Mouse (Mus musculus): ENCODE results near the gene Csnk2b. TPM values are rescaled to one million over a fixed set of nuclear protein-coding genes. Genes with fewer than 3 reads are reported as not detected.
"Not testable (repeated sequence)": the region's sequence is repeated elsewhere in the genome, so short reads cannot be mapped to it uniquely, and the experiment has no call there.

Gene Csnk2b
- polyA plus RNA-seq, 1 experiment: 358 TPM

DNA sequence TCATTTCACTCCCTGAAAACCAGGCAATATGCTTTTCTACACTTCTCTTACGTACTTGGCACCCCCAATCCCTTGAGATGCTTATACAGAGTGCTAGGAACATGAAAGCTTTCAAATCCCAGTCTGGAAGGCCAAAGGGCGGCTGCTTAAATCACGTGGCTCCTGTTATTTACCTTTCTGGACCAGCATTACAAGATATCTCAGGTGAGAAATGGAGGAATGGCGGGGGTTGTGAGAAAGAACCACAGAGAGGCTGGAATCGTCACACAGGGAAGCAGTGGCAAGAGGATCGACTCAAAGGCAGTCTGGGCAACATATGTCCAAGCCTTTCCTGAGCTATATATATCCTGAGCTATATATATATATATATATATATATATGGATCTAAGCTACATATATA, 3.7 kb upstream of the Csnk2b start:
- WGBS: 11% methylated on average over 6 of the region's 6 CpGs
- no peak for DNase-seq (ENCODE audit: low read depth, low spot score)

DNA sequence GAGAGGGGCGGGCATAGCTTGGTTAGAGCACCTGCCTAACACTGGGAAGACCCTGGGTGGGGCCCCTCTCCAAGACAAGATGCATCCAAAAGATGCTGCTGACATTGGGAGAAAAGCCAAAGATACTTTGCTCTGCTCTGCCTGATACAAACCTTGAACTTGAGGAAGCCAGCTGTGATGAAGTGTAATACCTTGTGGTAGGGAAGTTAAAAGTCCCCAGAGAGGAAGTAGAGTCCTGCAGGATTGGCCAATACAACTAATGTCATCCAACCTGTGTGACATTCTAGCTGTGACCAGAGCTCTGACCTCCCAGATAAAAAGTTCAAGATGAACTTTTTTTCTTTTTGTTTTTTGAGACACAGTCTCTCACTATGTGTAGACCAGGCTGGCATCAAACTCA, 3.2 kb upstream of the Csnk2b start:
- no peak for DNase-seq (ENCODE audit: low read depth, low spot score)
- WGBS: 86% methylated on average over 1 of the region's 1 CpGs

DNA sequence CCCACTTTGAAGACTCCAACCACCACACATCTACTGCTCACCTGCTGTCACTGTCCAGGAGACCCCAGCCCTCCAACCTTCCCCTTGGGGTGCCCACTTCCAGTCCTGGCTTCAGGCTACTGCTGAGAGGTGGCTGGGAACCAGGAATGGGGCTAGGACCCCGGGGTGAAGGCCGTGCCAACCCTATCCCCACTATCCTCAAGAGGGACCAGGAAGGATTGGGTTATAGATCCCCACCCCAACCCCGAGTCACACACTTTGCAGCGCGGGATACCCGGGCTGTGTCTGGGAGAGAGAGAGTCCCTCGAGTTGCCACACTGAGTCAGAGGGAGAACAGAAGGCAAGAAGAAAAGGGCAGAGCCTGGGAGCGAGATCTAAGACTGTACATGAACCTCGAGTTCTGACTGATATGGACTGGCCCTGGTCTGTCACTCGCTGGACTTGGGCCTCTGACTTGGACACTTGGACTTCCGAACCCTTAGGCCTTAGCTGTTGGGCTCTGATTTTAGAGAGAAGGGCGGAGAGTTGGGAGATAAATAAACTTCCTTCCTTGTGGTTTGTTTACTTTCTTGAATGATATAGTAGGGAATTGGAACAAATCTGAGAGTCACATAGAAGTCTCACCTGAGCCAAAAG, 2.5 kb upstream of the Csnk2b start:
- WGBS: 50% methylated on average over 12 of the region's 12 CpGs
- DNase-seq (ENCODE audit: low read depth, low spot score): not testable (repeated sequence)

DNA sequence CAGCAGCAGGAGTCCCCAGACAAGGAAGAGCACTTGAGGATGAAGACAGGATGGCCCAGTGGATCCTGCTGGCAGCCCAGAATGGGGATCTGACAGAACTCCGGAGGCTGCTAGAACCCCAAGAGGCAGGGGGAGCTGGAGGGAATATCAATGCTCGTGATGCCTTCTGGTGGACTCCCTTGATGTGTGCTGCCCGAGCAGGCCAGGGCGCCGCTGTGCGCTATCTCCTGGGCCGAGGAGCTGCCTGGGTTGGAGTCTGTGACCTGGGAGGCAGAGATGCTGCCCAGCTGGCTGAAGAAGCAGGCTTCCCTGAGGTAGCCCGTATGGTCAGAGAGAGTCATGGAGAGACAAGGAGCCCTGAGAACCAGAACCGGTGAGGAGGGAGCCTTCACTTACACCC, 1.4 kb upstream of the Csnk2b start:
- 89% methylated on average over 9 of the region's 9 CpGs for WGBS

DNA sequence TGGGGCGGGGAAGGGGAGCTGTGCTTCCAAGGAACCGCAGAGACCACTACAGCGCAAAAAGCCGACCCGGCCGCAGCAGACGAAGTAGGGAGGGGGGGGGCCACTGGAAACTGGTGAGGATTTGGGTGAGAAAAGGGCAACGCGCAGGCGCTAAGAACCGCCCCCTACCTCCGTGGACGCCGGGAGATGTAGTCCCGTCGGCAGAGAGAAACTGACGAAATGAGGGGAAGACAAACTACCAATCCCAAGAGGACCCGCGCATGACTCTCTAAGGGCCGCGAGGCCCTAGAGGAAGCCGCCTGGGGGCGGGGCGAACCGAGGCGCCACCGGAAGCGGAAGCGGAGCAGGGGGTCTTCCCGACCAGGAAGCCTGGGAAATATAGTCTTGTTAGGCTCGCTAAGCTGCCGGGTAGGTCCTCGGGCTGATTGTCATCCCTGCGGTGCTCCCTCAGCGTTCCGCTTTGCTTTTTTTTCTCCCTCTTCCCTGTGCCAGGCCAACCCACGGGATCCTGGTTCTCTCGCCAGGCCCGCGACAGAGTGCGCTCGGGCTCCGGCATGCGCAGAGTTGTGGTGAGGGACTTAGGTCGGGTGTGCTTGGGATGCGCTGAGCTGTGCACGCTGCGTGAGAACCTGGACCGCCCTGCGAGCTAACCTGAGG, 582 bp downstream of the Csnk2b start, which contains the start of gene Gpank1:
Gene Gpank1, plus strand, starts transcription at position 313 of the 657 bp plus-strand sequence.
- DNase-seq (ENCODE audit: low read depth, low spot score): peak; percentile 87
- under 1% methylated on average over 50 of the region's 50 CpGs for WGBS

More for the DNA sequence above, 1.4 kb upstream of the Csnk2b start:
- DNase-seq (ENCODE audit: low read depth, low spot score): not testable (repeated sequence)

DNA sequence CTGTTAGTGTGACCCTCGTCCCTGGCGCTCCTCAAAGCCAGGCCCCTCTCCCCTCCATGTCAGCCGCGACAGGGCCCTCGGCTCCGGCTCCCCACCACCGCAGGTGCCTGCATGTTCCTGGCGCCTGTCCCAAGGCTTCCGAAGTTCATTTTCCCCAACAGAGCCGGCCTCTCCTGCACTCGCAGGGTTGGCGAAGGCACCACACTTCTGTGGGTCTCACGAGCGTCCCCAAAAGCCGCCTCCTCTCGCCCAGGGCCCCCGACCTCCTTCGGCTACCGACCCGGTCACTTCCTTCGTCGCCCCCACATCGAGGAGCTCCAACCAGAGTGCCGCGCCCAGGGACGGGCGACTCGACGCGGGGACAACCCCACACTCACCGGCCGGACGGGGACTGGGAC, 1.1 kb downstream of the Csnk2b start:
- under 1% methylated on average over 33 of the region's 33 CpGs for WGBS
- no peak for DNase-seq (ENCODE audit: low read depth, low spot score)

DNA sequence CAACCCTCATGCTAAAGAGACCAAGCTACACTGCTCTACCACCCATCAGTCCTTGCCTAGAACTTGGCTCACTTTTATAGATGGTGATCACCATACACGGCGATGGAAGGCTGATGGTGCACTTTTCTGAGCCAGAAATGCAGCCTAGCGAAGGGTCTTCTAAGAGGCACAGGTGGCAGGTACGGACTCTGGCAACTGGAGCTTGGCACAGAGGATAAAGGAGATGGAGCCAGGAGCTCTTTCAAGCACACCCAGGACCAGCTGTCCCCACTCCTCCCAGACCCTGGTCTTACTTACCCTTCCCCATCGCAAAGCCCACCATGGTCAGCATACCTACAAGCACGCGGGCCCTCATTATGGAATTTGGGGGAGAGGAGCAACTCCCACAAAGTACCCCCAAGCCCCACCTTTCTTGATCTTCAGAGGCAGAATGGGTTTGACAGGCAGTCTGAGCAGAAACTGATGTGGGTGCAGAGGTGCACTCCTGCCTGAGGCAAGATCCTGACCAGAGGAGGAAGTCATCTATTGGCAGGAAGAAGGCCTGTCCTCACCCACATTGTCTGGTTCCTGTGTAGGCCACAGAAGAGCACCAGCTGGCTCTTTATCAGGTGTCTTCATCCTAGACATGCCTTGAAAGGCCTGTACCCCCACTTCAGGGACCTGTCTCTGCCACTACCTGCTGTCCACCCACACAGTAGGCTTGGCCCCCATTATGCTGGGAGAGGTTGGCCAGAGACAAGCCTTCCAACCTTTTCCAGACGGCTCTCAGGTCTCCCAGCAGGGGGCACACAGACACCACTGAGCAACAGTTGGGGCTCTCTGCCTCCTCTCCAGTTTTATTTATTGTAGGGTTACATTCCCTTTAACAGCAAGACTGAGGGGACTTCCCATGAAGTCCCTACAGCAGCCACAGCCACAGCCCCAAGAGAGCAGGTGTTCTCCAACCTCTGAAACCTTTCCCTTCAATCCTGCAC, 6.5 kb downstream of the Csnk2b start, which contains the start of gene Ly6g5b:
Gene Ly6g5b, minus strand, starts transcription at position 383 of the 974 bp plus-strand sequence.
- DNase-seq (ENCODE audit: low read depth, low spot score): no peak
- WGBS: 78% methylated on average over 8 of the region's 8 CpGs

DNA sequence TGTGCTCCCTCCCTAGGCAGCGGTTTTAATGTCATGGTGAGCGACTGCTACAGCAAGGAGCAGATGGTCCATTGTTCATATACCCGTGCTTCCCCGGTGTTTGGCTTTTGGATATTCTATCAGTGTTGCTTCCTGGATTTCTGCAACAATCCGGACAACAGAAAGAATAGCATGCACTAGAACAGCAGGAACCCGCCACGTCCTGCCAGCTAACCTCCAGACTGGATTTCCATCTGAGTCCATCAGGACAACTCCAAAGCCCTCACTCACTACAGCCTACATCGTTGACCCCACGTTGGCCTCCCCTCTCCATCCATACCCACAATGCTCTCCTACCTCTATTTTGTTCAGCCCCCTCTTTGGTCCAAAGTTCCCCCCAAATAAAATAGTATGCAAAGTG, 10.1 kb downstream of the Csnk2b start:
- 76% methylated on average over 9 of the region's 9 CpGs for WGBS
- DNase-seq (ENCODE audit: low read depth, low spot score): no peak

DNA sequence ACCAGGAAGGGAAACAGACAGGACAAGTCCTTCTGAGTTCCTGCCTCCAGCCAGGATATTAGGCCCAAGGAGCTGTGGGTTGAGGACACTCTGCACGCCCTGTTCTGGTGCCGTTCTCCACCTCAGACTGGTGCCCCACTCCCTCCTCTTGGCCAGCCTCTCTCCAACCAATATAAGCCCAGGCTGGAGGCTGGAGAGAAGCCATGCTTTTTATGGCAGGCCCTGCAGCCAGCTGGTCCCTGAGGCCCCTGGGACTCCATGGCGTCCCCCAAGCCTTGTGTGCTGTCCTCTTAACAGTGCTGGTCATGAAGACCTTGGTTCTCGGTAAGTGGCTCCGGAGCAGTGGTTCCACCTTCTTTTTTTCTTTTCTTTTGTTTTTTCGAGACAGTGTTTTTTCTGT, 13.8 kb downstream of the Csnk2b start, which contains the start of gene Ly6g5c:
Gene Ly6g5c, plus strand, starts transcription at position 183 of the 400 bp plus-strand sequence.
- 71% methylated on average over 6 of the region's 6 CpGs for WGBS
- DNase-seq (ENCODE audit: low read depth, low spot score): no peak

DNA sequence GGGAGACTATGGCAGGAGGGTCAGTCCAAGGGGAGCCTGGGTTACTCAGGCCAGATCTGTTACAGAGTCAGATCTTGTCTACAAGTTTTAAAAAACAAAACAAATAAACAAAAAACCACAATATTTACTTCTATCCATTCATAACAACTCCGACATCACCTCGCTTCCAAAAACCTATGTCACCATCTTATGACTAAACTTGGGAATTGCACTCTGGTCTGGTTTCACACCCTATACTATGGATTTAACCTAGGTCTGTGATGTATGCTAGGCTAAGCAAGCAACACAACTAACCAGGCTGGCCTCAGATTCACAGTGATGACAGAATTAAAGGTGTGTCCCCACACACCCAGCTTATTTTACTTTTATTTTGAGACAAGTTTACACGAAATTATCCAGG, 15.3 kb downstream of the Csnk2b start:
- no peak for DNase-seq (ENCODE audit: low read depth, low spot score)
- 62% methylated on average over 3 of the region's 3 CpGs for WGBS

DNA sequence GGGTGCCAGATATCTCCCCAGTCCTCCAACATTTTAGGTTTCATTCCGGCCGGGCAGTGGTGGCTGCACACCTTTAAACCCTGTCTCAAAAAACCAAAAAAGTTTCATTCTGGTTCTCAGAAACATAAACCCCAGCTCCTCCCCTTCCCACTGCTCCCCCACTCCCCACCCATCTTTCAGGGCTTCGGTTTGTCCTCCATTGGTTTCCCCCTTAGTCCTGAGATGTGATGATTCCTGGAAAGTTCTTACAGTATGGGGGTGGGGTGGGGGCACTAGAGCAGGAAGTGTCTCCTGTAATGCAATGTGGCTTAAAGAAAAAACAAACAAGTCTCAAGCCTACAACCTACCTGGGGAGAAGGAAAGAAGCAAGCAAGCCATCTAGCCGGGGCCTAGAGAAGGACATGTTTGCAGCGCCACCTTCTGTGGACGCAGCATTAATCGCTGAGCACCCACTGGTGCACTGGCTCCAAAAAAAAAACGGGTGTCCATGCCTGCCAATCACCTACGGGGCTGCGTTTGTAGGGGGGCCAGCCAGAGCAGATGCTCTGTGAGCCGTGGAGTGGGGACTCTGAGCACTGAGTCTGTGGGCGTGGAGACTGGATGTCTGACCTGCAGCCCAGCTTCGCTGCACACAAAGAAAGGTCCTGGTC, 16.0 kb downstream of the Csnk2b start:
- no peak for DNase-seq (ENCODE audit: low read depth, low spot score)
- 24% methylated on average over 13 of the region's 13 CpGs for WGBS

DNA sequence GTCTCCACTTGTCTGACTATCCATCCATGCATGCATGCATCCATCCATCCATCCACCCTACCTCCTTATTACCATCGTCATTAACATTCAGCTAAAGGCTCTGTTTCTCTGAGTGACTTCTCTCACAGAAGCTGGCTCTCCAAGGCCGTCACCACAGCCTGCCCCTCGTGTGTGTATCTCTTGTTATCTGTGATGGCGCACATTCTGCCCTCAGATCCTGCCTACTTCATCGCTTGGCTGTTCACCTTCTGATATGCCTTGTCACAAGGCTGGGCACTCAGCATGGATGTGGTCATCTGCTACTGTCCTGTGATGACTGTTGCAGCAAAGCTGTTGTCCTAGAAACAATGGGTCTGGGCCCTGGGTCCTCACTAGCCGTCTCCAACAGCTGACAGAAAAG, 17.1 kb downstream of the Csnk2b start:
- 87% methylated on average over 6 of the region's 6 CpGs for WGBS
- no peak for DNase-seq (ENCODE audit: low read depth, low spot score)

DNA sequence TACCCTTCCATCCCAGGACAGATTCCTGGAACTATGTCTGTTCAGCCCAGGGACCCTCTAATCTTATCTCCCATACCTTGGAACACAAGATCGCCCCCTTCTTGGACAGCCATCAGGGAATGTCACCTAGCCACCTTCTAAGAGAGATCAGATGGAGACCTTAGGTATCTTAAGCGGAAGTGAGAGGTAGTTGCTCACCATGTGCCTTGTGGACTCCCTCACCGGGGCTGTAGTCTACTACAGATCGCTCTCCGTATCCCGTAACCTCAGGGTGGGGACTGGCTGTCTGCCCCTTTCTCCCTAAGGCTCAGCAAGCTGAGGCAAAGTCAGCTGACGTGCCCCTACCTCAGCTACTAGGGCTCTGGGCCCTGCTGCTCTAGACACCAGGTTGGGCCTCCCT, 17.8 kb downstream of the Csnk2b start:
- DNase-seq (ENCODE audit: low read depth, low spot score): no peak
- 93% methylated on average over 7 of the region's 7 CpGs for WGBS

DNA sequence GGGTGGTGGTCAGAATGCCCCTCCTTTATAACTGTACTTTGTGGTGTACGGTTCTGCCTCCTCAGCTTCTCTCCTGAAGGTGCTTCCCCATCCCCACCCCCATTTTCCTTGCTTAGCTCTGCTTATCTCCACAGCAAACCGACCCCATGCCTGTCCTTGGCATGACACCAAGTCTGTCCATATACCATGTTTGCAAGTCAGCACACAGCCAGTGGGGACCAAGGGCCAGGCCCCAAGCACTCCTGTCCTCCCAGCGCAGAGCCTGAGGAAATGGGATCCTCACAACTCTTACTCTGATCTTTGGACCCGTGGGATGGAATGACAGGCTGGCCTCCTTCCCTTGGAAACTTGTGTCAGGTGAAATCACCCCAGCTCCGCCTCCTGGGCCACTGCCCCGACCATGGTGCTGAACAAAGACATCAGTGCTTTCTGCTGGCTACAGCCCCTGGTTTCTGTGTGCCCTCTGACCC, 18.6 kb downstream of the Csnk2b start:
- DNase-seq (ENCODE audit: low read depth, low spot score): no peak
- 27% methylated on average over 6 of the region's 6 CpGs for WGBS

DNA sequence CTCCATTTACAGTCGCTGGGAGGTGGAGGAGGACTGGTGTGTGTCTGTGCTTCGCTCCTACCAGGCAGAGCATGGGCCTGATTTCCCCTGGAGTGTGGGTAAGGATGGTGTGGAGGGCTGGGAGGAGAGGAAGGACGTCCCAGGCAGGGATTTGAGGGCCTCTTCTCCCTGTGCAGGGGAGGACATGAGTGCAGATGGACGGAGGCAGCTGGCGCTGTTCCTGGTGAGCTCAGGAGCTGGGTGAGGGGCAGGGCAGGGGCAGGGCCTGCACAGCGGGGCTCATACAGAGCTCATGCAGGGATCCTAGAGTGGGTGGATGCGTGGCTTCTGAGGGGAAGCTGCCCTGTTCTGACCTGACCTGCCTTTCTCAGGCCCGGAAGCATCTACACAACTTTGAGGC, 19.6 kb downstream of the Csnk2b start:
- DNase-seq (ENCODE audit: low read depth, low spot score): no peak
- 74% methylated on average over 8 of the region's 8 CpGs for WGBS

DNA sequence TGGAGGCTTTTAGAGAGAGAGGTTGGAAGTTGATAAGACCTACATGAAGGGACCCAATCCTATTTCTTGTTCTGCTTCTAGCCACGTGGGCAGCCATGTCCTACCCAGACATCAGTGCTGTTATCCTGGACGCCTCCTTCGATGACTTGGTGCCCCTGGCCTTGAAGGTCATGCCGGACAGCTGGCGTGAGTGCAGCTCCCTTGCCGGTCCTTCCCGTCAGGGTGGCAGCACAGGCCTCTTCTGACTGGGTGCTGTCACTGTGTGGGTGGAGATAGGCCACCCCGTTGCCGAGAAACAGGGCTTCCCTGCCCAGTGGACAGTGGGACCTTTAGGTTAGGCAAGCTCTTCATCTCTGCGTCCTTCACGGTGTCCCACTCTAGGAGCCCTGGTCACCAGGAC, 20.7 kb downstream of the Csnk2b start:
- no peak for DNase-seq (ENCODE audit: low read depth, low spot score)
- 91% methylated on average over 11 of the region's 11 CpGs for WGBS

DNA sequence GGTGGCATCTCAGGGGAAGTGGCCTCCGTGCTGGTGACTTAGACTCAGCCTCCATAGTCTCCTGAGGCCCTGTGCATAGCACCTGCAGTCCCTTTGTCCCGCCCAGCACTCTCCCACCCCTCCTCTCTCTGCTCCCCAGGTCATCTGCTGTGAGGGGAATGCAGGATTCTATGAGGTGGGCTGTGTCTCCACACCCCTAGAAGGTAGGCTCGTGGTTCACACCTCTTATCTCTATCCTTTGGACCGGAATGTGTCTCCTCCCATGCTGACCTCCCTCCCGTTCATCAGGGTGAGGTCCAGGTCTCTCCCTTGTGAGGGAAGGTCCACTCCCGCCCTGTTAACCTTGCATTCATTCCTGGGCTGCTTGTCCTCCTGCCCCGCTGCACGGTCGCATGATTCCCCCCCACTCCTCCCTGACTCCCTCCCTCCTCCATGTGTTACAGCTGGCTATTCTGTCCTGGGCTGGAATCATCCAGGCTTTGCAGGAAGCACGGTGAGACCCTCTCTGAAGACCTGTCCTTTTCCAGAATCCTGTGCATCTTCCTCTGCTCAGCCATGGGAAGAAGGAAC, 21.6 kb downstream of the Csnk2b start:
- WGBS: 68% methylated on average over 10 of the region's 10 CpGs
- DNase-seq (ENCODE audit: low read depth, low spot score): no peak

DNA sequence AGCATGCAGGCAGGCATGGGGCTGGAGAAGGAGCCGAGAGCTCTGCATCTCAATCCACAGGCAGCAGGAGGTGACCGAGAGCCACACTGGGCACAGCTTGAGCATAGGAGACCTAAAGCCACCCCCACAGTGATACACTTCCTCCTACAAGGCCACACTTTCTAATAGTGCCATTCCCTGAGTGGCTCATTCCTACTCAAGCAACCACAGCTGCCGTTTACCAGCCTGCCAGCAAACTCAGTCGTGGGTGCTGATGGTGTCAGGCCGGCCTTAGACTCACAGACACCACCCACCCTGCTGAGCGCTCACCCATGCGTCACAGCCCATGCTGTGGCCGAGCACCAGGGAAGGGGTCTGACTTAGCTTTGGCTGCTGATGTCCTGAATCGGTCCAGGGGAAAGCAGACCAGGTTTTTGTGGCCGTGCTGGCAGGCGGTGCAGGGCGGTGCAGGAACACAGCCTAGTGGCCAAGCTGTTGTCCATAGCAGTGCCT, 24.6 kb downstream of the Csnk2b start:
- DNase-seq (ENCODE audit: low read depth, low spot score): no peak
- WGBS: 89% methylated on average over 12 of the region's 12 CpGs

DNA sequence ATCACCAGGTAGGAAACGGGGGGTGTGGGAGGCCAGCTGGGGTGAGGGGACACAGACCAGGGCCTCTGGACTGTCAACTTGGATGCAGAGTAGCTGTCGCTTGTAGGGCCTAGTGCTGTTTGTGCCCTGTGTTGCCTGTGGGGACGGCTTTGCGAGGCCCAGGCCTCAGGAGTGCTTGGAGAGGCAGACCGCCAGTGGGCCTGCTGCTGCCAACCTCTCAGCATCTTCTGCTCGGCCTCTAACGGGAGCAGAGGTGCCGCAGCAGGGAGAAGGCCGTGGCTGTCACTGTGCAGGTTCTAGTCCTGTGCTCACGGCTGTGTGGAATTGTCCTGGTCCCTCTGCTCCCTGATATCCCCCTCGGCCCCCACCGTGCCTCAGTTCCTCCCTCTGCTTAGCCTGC, 25.3 kb downstream of the Csnk2b start:
- 93% methylated on average over 12 of the region's 12 CpGs for WGBS

More for the DNA sequence above, 25.3 kb downstream of the Csnk2b start:
- DNase-seq (ENCODE audit: low read depth, low spot score): no peak
